Mouse (Mus musculus): ENCODE results near the gene Iqca. TPM values are rescaled to one million over a fixed set of nuclear protein-coding genes. Genes with fewer than 3 reads are reported as not detected.

Iqca gene
- polyA plus RNA-seq, 1 experiment from 2014 or later: 0.09 TPM

DNA sequence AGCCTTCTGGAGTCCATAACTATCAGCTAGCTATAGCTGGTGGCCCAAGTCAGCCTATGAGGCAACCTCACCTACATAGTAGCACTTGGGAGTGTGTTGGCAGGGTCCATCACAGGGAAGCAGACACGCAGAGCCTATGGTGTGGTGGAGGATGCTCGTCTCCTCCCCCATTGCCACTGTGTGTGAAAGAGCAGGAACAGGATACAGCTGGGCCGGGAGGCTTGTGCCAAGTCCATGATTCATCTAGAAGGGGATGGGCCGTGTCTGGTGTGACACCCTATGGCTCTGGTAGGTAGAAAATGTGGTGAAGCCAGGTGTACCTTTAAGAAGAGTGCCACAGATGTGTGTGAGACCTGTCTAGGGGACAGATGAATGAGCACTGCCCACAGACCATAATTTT lies 33.0 kb upstream of the Iqca start:
- H3K27me3 ChIP-seq (ENCODE audit: insufficient read depth, low read length): no peaks in the 10 kb centered on the region
- no peak overlapping the region for H3K27ac ChIP-seq
- no peaks in the 10 kb centered on the region for H3K9me3 ChIP-seq (replicated peaks; ENCODE audit: low read length)
- no peak overlapping the region for H3K4me2 ChIP-seq (ENCODE audit: low read length)
- H3K36me3 ChIP-seq (ENCODE audit: insufficient read depth, low read length): no peaks in the 10 kb centered on the region
- H3K4me1 ChIP-seq (replicated peaks; ENCODE audit: insufficient read depth, low read length): no peaks in the 10 kb centered on the region
- no peak overlapping the region for H3K4me3 ChIP-seq (replicated peaks; ENCODE audit: low read depth, low read length)
- ATAC-seq (replicated peaks; ENCODE audit: low FRiP score, low read depth) (no peak), DNase-seq (ENCODE audit: low spot score) (no peak)
- WGBS: 69% methylated on average over 4 of the region's 4 CpGs
- no peak for TF ChIP-seq CTCF (IDR thresholded peaks at IDR 0.05; ENCODE audit: low read depth)
- no peak overlapping the region for H3K9ac ChIP-seq (ENCODE audit: low read depth, low read length)

DNA sequence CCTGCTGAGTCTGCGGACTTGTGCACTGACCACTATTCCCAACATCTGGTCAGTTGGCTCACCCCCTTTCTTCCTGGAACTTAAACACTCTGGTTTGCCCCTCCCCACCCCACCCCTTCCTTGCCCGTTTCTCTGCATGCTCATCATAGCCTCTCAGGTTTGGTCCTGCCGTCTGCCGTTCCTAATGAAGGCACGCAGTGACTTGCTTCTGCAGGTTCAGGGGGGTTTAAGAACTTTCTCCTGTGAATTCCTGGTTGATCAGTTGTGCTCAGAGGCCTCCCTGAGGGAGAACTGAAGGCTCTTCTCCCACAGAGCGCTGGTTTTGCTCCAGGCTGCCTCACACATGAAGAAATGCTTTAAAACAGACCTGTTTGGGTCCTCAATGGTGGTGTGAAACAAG lies 30.4 kb upstream of the Iqca start:
- WGBS: 51% methylated on average over 6 of the region's 6 CpGs
- no peak for ATAC-seq (replicated peaks; ENCODE audit: low FRiP score, low read depth)
- Histone ChIP-seq H3K27me3 (ENCODE audit: insufficient read depth, low read length) (no peaks in the 10 kb centered on the region), H3K4me2 (ENCODE audit: low read length) (no peak overlapping the region), H3K4me3 (replicated peaks; ENCODE audit: low read depth, low read length) (no peak overlapping the region), H3K9me3 (replicated peaks; ENCODE audit: low read length) (no peaks in the 10 kb centered on the region), H3K36me3 (ENCODE audit: insufficient read depth, low read length) (no peaks in the 10 kb centered on the region), H3K9ac (ENCODE audit: low read depth, low read length) (no peak overlapping the region), H3K27ac (no peak overlapping the region), H3K4me1 (replicated peaks; ENCODE audit: insufficient read depth, low read length) (no peaks in the 10 kb centered on the region)
- TF ChIP-seq CTCF (IDR thresholded peaks at IDR 0.05; ENCODE audit: low read depth): no peak
- DNase-seq (ENCODE audit: low spot score): no peak

DNA sequence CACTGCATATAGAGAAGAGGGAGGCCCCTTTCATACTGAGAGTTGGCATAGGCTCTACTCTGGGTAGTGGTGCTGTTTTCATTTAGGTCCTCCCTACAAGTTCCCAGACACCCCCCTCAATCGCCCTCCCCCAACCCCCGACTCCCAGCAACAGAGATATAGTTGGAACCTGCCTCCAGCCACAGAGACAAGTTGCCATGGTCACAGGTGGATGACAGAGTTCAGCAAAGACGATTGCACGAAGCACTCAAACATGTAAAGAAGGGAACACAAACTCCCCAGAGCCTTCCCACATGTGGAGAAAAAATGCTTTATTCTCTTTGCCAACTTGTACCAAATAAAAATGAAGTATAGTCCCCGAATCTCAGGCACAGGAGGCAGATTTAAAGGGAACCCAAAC lies 29.3 kb upstream of the Iqca start:
- no peak overlapping the region for H3K9ac ChIP-seq (ENCODE audit: low read depth, low read length)
- H3K9me3 ChIP-seq (replicated peaks; ENCODE audit: low read length): no peaks in the 10 kb centered on the region
- no peak overlapping the region for H3K27ac ChIP-seq
- H3K4me2 ChIP-seq (ENCODE audit: low read length): no peak overlapping the region
- TF ChIP-seq CTCF (IDR thresholded peaks at IDR 0.05; ENCODE audit: low read depth): no peak
- 65% methylated on average over 5 of the region's 5 CpGs for WGBS
- no peaks in the 10 kb centered on the region for H3K36me3 ChIP-seq (ENCODE audit: insufficient read depth, low read length)
- DNase-seq (ENCODE audit: low spot score): no peak
- H3K27me3 ChIP-seq (ENCODE audit: insufficient read depth, low read length): no peaks in the 10 kb centered on the region
- ATAC-seq (replicated peaks; ENCODE audit: low FRiP score, low read depth): no peak
- H3K4me3 ChIP-seq (replicated peaks; ENCODE audit: low read depth, low read length): no peak overlapping the region
- H3K4me1 ChIP-seq (replicated peaks; ENCODE audit: insufficient read depth, low read length): no peaks in the 10 kb centered on the region

DNA sequence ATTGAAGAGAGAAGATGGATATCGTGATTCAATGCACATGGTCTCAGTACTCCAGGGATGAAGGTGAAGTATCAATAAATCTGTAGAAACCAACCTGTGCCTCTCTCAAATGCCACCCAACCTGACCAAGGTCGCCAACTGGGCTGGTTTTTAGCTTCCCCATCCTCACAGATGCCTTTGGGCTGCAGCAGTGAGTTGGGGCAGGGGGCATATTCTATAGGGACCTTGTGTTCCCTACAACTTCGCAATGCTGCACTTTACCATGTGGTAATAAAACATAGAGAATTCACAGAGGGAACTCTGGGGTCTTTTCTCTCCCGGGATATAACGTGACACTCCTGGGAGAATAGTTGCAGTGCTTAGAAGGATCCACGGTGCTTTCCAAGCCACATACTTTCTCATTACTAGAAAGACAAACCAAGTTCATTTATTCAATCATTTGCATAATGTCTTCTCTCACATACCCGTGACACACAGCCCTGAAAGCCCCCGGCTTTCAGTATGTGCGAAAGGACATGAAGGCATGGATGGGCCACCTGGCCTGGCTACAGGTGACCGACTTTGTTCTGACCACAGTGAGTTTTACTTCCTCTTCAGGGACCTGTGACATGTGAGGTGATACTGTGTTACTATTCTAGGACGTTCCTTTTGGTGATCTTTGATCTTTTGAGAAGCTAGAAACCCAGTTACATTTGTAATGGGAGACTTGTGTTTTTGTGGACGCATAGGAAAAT lies 27.9 kb upstream of the Iqca start:
- no peaks in the 10 kb centered on the region for H3K27me3 ChIP-seq (ENCODE audit: insufficient read depth, low read length)
- H3K9ac ChIP-seq (ENCODE audit: low read depth, low read length): no peak overlapping the region
- WGBS: 76% methylated on average over 12 of the region's 12 CpGs
- DNase-seq (ENCODE audit: low spot score) (no peak), ATAC-seq (replicated peaks; ENCODE audit: low FRiP score, low read depth) (no peak)
- no peaks in the 10 kb centered on the region for H3K4me1 ChIP-seq (replicated peaks; ENCODE audit: insufficient read depth, low read length)
- no peak for TF ChIP-seq CTCF (IDR thresholded peaks at IDR 0.05; ENCODE audit: low read depth)
- H3K4me2 ChIP-seq (ENCODE audit: low read length): no peak overlapping the region
- H3K9me3 ChIP-seq (replicated peaks; ENCODE audit: low read length): no peaks in the 10 kb centered on the region
- no peak overlapping the region for H3K27ac ChIP-seq
- no peak overlapping the region for H3K4me3 ChIP-seq (replicated peaks; ENCODE audit: low read depth, low read length)
- H3K36me3 ChIP-seq (ENCODE audit: insufficient read depth, low read length): no peaks in the 10 kb centered on the region

DNA sequence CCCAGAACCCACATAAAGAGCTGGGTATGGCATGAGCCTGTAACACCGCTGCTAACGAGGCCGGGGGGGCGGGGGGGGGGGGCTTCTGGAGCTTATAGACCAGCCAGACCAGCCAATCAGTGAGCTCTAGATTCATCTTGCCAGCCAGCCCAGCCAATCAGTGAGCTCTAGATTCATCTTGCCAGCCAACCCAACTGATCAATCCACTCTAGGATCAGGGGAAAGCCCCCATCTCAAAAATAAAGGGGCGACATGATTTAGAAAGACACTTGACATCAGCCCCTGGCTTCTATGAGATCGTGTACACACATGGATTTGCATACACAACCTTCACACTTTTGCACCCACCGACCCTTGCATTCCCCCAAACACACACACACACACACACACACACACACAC lies 27.3 kb upstream of the Iqca start:
- no peaks in the 10 kb centered on the region for H3K36me3 ChIP-seq (ENCODE audit: insufficient read depth, low read length)
- no peak for DNase-seq (ENCODE audit: low spot score)
- H3K27ac ChIP-seq: no peak overlapping the region
- H3K9me3 ChIP-seq (replicated peaks; ENCODE audit: low read length): no peaks in the 10 kb centered on the region
- H3K4me3 ChIP-seq (replicated peaks; ENCODE audit: low read depth, low read length): no peak overlapping the region
- H3K9ac ChIP-seq (ENCODE audit: low read depth, low read length): no peak overlapping the region
- WGBS: 89% methylated on average over 7 of the region's 7 CpGs
- TF ChIP-seq CTCF (IDR thresholded peaks at IDR 0.05; ENCODE audit: low read depth): no peak
- H3K4me2 ChIP-seq (ENCODE audit: low read length): no peak overlapping the region
- no peak for ATAC-seq (replicated peaks; ENCODE audit: low FRiP score, low read depth)
- no peaks in the 10 kb centered on the region for H3K27me3 ChIP-seq (ENCODE audit: insufficient read depth, low read length)
- H3K4me1 ChIP-seq (replicated peaks; ENCODE audit: insufficient read depth, low read length): no peaks in the 10 kb centered on the region

DNA sequence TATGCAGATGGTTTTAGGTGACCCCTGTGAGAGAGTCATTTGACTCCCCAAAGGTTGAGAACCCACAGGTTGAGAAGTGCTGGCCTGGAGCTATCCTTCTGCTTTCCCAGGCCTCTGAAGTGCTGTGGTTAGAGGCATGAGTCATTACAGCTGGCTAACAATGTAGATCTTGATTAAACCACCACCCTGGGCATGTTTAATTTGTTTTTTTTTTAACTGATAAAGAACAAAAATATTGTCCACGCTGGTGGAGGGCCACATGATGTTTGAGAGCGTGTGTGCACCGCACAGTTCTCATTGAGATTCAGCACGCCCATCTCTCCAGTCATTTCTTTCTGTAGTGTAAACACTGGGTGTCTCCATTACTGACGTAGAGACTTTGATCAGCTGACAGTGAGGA lies 24.8 kb upstream of the Iqca start:
- H3K27ac ChIP-seq: no peak overlapping the region
- no peak overlapping the region for H3K4me2 ChIP-seq (ENCODE audit: low read length)
- no peak overlapping the region for H3K4me3 ChIP-seq (replicated peaks; ENCODE audit: low read depth, low read length)
- no peak overlapping the region for H3K9ac ChIP-seq (ENCODE audit: low read depth, low read length)
- H3K27me3 ChIP-seq (ENCODE audit: insufficient read depth, low read length): no peaks in the 10 kb centered on the region
- no peak for TF ChIP-seq CTCF (IDR thresholded peaks at IDR 0.05; ENCODE audit: low read depth)
- H3K9me3 ChIP-seq (replicated peaks; ENCODE audit: low read length): no peaks in the 10 kb centered on the region
- H3K36me3 ChIP-seq (ENCODE audit: insufficient read depth, low read length): no peaks in the 10 kb centered on the region
- no peaks in the 10 kb centered on the region for H3K4me1 ChIP-seq (replicated peaks; ENCODE audit: insufficient read depth, low read length)
- WGBS: 58% methylated on average over 5 of the region's 5 CpGs
- ATAC-seq (replicated peaks; ENCODE audit: low FRiP score, low read depth) (no peak), DNase-seq (ENCODE audit: low spot score) (no peak)

DNA sequence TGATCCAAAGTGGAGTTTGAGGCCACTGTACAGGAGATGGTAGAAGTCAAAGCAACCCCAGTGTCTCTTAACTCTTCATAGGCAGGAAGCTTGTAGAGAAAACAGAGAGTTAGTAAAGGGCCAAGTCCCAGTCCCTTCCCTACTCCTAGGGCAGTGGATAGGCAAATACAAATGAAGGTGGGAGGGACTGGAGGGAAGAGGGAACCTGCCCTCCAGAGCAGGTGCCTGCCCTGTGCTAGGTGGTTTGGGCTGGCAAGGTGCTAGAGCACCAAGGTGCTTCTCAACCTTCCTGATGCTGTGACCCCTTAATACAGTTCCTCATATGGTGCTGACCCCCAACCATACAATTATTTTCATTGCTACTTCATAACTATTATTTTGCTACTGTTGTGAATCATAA lies 24.4 kb upstream of the Iqca start:
- no peaks in the 10 kb centered on the region for H3K9me3 ChIP-seq (replicated peaks; ENCODE audit: low read length)
- no peak overlapping the region for H3K4me3 ChIP-seq (replicated peaks; ENCODE audit: low read depth, low read length)
- no peak overlapping the region for H3K9ac ChIP-seq (ENCODE audit: low read depth, low read length)
- H3K4me1 ChIP-seq (replicated peaks; ENCODE audit: insufficient read depth, low read length): no peaks in the 10 kb centered on the region
- DNase-seq (ENCODE audit: low spot score) (no peak), ATAC-seq (replicated peaks; ENCODE audit: low FRiP score, low read depth) (no peak)
- H3K27me3 ChIP-seq (ENCODE audit: insufficient read depth, low read length): no peaks in the 10 kb centered on the region
- no peaks in the 10 kb centered on the region for H3K36me3 ChIP-seq (ENCODE audit: insufficient read depth, low read length)
- no peak for TF ChIP-seq CTCF (IDR thresholded peaks at IDR 0.05; ENCODE audit: low read depth)
- no peak overlapping the region for H3K27ac ChIP-seq
- H3K4me2 ChIP-seq (ENCODE audit: low read length): no peak overlapping the region
